Mouse (Mus musculus) heart, embryonic 11.5 days (tissue): ENCODE measurements at regions not wholly inside any gene's neighbourhood (a gene's known extent, or its start where the extent isn't known, plus 50 kb on each side); places are given as distances from the start of the nearest gene placed in this dataset.

ENCODE experiments used
- ATAC-seq: fragments of 200-750 bp; cut with Nextera tagmentation; replicated peaks from 2 replicates; pipeline ENCODE4 v1.8.0; 2017; ENCODE audit warnings: moderate library complexity; ENCODE audit not compliant: insufficient number of reproducible peaks, low FRiP score, low TSS enrichment
- H3K27ac ChIP-seq: fragments of 300-500 bp; sonication (generic); 2 replicates; pipeline ENCODE4 v1.5.1; 2014; ENCODE audit warnings: mild to moderate bottlenecking, low read depth, low read length
- H3K27me3 ChIP-seq: fragments of 300-500 bp; sonication (generic); 2 replicates; pipeline ENCODE4 v1.6.1; 2014; ENCODE audit warnings: mild to moderate bottlenecking, low read length, mixed read lengths; ENCODE audit not compliant: control insufficient read depth, insufficient read depth
- H3K36me3 ChIP-seq: fragments of 300-500 bp; sonication (generic); 2 replicates; pipeline ENCODE4 v1.6.1; 2014; ENCODE audit warnings: mild to moderate bottlenecking, low read length, moderate library complexity, mixed read lengths; ENCODE audit not compliant: control insufficient read depth, insufficient read depth
- H3K4me1 ChIP-seq: fragments of 300-500 bp; sonication (generic); 2 replicates; pipeline ENCODE4 v1.6.1; 2014; ENCODE audit warnings: low read length; ENCODE audit not compliant: control insufficient read depth, insufficient read depth
- H3K4me2 ChIP-seq: fragments of 300-500 bp; sonication (generic); 2 replicates; pipeline ENCODE4 v1.6.1; 2014; ENCODE audit warnings: mild to moderate bottlenecking, moderate library complexity
- H3K4me3 ChIP-seq: fragments of 300-500 bp; sonication (generic); 2 replicates; pipeline ENCODE4 v1.5.1; 2014; ENCODE audit warnings: low read depth, low read length
- H3K9ac ChIP-seq: fragments of 300-500 bp; sonication (generic); 2 replicates; pipeline ENCODE4 v1.6.1; 2014; ENCODE audit warnings: mild to moderate bottlenecking, low read depth, low read length, moderate library complexity
- H3K9me3 ChIP-seq: fragments of 300-500 bp; sonication (generic); replicated peaks from 2 replicates; pipeline ENCODE4 v1.6.1; 2016; ENCODE audit warnings: low read length; ENCODE audit not compliant: control insufficient read depth
- WGBS: fragments of 180-500 bp; shearing (Covaris S2); extraction: QIAGEN DNeasy Blood & Tissue Kit; methylation state at CpG from one replicate; pipeline ENCODE4 v1.1.7; 2014; ENCODE audit not compliant: insufficient replicate concordance; 5-methylcytosine and 5-hydroxymethylcytosine counted together

DNA sequence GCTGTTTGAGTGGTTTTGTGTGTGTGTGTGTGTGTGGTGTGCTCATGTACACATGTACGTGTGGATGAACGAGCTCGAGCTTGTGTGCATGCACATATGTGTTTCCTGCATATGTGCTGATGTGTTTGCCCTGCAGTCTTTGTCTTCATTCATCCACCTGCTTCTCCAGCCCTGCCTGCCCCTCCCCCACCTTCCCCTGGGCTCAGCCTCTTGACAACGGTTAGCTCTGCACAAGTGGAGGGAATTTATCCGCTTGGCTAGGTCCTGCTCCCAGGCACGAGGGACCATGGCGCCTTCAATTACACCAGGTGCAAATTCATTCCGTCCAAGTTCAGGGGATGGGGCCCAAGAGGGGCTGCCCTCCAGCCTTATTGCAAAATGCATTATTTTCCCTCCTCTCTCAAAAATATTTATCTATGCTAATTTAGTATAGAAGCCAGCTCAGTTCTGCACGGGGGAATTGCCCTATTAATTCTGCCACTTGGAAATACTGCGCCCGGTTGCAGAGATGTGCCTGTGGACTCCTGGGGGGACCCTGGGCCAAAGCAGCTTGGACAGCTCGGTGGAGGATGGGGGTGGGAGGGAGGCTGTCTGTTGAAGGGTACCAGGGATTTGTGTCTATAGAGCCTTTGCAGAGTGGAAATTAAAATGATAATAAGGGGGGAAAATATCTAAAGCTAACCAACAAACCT is 111.1 kb downstream of the Tpra1 start:
- no peak overlapping the region for H3K4me2 ChIP-seq
- ATAC-seq: no peak
- no peaks in the 10 kb centered on the region for H3K36me3 ChIP-seq
- H3K27ac ChIP-seq: no peak overlapping the region
- 0 out of 2 replicates have a peak, but pooled peaks cover 2% of the 10 kb centered on the region for H3K27me3 ChIP-seq
- no peak overlapping the region for H3K4me3 ChIP-seq
- H3K9ac ChIP-seq: no peak overlapping the region
- H3K9me3 ChIP-seq: no peaks in the 10 kb centered on the region
- WGBS: 48% methylated on average over 12 of the region's 12 CpGs
- H3K4me1 ChIP-seq: peaks cover 18% of the 10 kb centered on the region

DNA sequence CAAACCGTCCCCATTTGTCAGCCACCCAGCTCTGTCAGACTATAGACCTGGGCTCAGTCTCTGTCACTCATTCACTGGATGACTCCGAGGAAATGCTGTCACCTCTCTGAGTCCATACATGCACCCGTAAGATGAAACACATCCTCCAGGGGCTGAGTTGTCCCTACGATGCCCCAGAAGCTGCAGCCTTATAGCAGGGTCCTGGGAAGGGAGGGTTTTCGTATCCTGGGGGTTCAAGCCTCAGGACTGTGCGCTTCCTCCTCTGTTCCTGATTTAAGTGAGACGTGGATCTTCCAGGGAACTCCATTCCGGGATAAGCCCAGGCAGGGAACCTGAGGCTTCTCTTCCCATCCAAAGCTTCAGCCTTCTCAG is 111.6 kb downstream of the Tpra1 start:
- no peak overlapping the region for H3K9ac ChIP-seq
- H3K36me3 ChIP-seq: no peaks in the 10 kb centered on the region
- H3K4me2 ChIP-seq: no peak overlapping the region
- H3K4me3 ChIP-seq: no peak overlapping the region
- H3K4me1 ChIP-seq: peaks cover 12% of the 10 kb centered on the region
- no peak overlapping the region for H3K27ac ChIP-seq
- H3K27me3 ChIP-seq: 0 out of 2 replicates have a peak, but pooled peaks cover 2% of the 10 kb centered on the region
- ATAC-seq: no peak
- no peaks in the 10 kb centered on the region for H3K9me3 ChIP-seq
- WGBS: 58% methylated on average over 8 of the region's 8 CpGs

DNA sequence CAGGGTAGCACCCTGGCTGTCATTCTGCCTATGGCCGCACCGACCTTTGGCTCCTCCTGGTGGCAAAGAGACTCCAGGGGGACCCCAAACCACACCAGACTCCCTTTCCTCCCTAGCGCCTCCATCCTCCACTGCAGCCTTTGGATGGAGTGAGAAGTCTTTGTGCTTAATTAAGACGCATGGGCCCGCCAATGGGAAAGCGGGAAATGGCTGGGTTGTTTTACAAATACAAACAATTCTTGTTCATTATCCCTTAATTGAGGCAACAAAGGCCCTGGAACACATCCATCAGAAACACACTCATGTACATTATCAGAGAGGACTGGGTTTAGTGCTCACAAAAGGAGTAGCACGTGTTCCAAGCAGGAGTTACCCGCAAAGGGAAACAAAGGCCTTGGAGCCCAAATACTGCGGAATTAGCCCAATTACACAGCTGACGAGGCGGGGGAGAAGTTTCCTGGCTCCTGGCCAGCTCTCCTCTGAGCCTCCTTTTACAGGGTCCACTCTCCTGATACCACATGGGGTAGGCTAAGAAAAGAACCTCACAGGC is 122.1 kb downstream of the Tpra1 start:
- H3K9me3 ChIP-seq: no peaks in the 10 kb centered on the region
- no peaks in the 10 kb centered on the region for H3K4me1 ChIP-seq
- ATAC-seq: no peak
- H3K27ac ChIP-seq: no peak overlapping the region
- H3K4me3 ChIP-seq: no peak overlapping the region
- H3K9ac ChIP-seq: no peak overlapping the region
- H3K4me2 ChIP-seq: no peak overlapping the region
- H3K27me3 ChIP-seq: peaks cover 13% of the 10 kb centered on the region
- WGBS: 36% methylated on average over 11 of the region's 11 CpGs
- H3K36me3 ChIP-seq: no peaks in the 10 kb centered on the region

DNA sequence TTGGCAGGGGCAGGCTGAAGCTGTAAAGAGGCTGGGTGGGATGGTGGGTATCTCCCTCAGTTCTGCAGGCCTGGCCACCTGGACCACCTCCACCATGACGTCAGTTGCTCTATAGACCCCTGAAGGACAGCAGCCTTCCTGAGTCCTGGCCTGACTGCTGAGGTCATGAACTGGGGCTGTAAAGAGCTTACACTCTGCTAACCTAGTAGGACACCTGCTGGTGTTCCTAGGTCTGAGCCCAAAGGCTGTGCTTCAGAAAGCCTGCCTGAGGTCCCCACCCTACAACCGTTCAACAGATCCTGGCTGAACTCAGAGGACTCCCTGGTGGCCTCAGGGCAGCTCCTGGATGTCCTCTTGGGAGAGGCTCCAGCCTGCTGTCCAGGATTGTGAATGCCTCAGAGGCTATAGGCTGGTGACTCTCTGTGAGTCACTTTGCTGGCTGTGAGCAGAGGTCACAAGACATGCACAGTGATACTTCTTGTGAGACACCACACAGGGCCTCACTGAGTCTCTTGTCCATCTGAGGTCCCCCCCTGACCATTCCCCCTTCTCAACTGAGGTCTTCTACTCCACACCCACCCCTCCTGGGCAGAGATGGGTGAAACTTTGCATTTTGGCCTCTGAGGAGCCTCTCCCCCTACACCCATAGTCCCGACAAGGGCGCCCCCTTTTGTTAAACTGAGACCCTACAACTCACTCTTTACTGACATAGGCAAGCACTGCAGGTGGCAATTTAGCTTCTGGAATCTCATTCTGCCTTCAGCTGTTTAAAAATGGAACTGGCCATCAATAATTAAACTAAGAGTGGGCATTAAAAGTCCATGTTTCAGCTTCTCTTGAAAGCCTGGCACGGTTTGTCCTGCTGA is 131.6 kb downstream of the Tpra1 start:
- 42% methylated on average over 5 of the region's 5 CpGs for WGBS
- no peak for ATAC-seq
- H3K27me3 ChIP-seq: peaks cover 3% of the 10 kb centered on the region; the same call in 1 of the 2 replicates
- H3K4me3 ChIP-seq: no peak overlapping the region
- no peaks in the 10 kb centered on the region for H3K9me3 ChIP-seq
- no peak overlapping the region for H3K4me2 ChIP-seq
- no peak overlapping the region for H3K27ac ChIP-seq
- no peaks in the 10 kb centered on the region for H3K36me3 ChIP-seq
- H3K4me1 ChIP-seq: no peaks in the 10 kb centered on the region
- no peak overlapping the region for H3K9ac ChIP-seq

DNA sequence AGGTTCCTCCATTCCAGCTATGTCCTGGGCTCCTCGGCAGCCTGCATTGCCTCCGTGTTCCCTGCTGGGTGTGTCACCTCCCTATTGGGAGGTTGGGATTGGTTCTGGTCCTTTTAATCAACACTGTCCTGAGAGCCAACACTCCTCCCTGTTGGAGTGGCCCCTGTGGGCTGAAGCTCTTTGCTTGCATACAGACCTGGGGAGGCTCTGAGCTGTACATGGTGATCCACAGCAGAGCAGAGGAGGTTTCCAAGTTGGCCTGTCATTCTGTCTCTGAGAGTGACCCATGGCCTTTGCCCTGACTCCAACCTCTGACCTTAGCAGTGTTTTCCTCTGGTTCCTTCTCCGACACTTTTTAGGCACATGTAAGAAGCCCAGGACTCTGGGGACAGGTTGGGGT is 132.4 kb downstream of the Tpra1 start:
- H3K36me3 ChIP-seq: no peaks in the 10 kb centered on the region
- no peak overlapping the region for H3K27ac ChIP-seq
- H3K9me3 ChIP-seq: no peaks in the 10 kb centered on the region
- 31% methylated on average over 3 of the region's 3 CpGs for WGBS
- ATAC-seq: no peak
- no peak overlapping the region for H3K9ac ChIP-seq
- no peaks in the 10 kb centered on the region for H3K4me1 ChIP-seq
- H3K27me3 ChIP-seq: peaks cover 3% of the 10 kb centered on the region; the same call in 1 of the 2 replicates
- H3K4me3 ChIP-seq: no peak overlapping the region
- H3K4me2 ChIP-seq: no peak overlapping the region

DNA sequence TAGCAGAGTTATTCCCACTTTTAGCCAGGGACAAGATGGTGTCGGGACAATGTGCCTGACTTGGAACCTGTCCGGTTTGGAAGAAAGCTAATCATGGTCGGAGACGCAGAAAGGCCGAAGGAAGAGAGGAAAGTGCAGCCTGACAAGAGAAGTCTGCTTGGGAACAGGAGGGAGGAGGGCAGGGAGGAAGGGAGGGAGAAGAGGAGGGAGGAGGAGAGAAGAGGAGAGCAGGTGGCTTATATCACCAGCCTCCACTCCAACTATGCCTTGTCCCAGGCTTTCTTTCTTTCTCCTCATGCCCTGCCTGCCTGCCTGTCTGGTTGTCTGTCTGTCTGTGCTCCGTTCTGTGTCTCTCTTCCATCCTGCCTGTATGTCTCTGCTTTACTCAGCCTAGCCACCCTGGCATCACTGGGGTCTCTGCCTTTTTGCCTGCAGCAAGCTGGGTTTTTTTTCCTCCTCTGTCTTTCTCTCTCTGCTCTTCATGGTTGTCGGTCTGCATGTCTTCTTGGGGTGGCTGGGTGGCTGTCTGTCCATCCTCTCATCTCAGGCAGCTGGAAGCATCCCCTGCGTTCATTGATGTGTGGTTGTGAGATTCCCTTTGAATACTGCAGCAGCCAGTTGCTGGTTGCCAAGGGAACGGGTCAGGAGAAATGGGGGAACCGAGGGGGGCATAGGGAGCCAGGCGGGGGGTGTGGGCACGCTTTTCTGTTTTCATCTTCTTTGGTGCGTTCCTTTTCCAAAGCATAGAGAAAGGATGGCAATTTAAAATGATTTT is 133.2 kb downstream of the Tpra1 start:
- H3K4me3 ChIP-seq: no peak overlapping the region
- no peaks in the 10 kb centered on the region for H3K36me3 ChIP-seq
- no peak overlapping the region for H3K4me2 ChIP-seq
- H3K27ac ChIP-seq: no peak overlapping the region
- no peak for ATAC-seq
- H3K9ac ChIP-seq: no peak overlapping the region
- 61% methylated on average over 13 of the region's 13 CpGs for WGBS
- H3K9me3 ChIP-seq: no peaks in the 10 kb centered on the region
- H3K27me3 ChIP-seq: peaks cover 3% of the 10 kb centered on the region; the same call in 1 of the 2 replicates
- H3K4me1 ChIP-seq: no peaks in the 10 kb centered on the region

DNA sequence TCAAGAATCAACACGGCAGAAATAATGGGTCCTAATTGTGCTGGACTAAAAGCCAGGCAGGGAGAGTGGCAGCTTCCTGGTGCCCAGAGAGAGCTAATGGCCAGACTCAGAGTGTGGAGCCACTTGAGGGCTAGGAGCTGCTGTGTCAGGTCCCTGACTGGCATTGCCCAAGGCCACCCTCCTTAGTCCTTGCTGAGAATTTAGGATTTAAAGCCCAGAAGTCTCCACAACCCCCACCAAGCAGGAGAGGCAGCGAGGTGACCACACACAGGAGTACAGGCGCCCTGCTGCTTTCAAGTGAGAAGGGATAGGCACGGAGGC is 133.7 kb downstream of the Tpra1 start:
- Histone ChIP-seq H3K4me3 (no peak overlapping the region), H3K4me1 (no peaks in the 10 kb centered on the region), H3K9me3 (no peaks in the 10 kb centered on the region), H3K27me3 (peaks cover 3% of the 10 kb centered on the region; the same call in 1 of the 2 replicates), H3K27ac (no peak overlapping the region), H3K9ac (no peak overlapping the region), H3K4me2 (no peak overlapping the region), H3K36me3 (no peaks in the 10 kb centered on the region)
- no peak for ATAC-seq
- 51% methylated on average over 4 of the region's 4 CpGs for WGBS

DNA sequence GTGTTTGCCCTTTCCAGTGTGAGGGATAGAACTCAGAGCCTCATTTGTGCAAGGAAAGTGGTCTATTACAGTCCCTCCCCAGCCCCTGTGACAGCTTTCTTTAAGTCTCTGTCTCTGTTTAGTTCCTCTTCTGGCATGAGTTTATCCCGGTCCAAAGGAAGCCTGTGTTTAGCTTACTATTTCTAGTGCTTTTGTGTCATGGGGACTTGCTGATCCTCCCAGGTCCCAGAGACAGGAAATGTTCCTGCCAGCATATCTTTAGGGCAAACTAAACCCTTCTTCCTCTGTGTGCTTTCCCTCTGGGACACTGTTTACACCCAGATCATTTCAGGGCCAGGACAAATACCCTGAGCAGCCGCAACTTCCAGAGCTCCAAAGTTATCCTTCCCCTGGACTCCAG is 135.3 kb downstream of the Tpra1 start:
- Histone ChIP-seq H3K9me3 (no peaks in the 10 kb centered on the region), H3K4me1 (no peaks in the 10 kb centered on the region), H3K9ac (no peak overlapping the region), H3K27me3 (peaks cover 3% of the 10 kb centered on the region; the same call in 1 of the 2 replicates), H3K4me3 (no peak overlapping the region), H3K4me2 (no peak overlapping the region), H3K36me3 (no peaks in the 10 kb centered on the region), H3K27ac (no peak overlapping the region)
- 48% methylated on average over 2 of the region's 2 CpGs for WGBS
- ATAC-seq: no peak
